Mouse (Mus musculus) G1E (cell line): Measurements from ENCODE around the gene Nxpe5.

Source experiments
- CTCF ChIP-seq: IDR thresholded peaks from 2 replicates; pipeline ENCODE4 v1.5.1; 2012; ENCODE audit warnings: low read depth, low read length, inconsistent platforms, mixed read lengths
- TAL1 ChIP-seq: conservative IDR thresholded peaks from 2 replicates; pipeline ENCODE4 v1.6.1; 2012; ENCODE audit warnings: low read depth, low read length, inconsistent platforms, mixed read lengths

DNA sequence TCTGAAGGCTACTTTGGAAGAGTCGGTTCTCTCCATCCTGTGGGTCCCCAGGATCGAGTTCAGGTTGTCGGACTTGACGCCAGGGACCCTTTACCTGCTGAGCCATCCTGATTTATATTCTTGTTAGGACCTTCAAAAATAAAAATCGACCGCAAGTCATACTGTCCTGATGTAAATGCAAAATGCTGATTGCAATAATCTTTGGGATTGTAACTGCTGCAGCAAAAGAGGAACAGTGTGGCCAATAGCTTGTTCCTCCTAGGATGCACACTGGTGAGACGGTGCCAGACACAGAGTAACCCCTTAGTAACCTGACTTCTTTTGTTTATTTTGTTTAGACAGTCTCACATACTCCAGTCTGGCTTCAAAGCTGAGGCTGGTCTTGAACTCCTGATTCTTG lies 30.2 kb upstream of the Nxpe5 start:
- TF ChIP-seq CTCF (no peak), TAL1 (no peak)
